Mouse (Mus musculus) liver, embryonic 14.5 days (tissue): ENCODE data around the gene Poldip2. TPM values are rescaled to one million over a fixed set of nuclear protein-coding genes. Genes with fewer than 3 reads are reported as not detected.
A peak's percentile ranks its signal among the peaks of the same experiment; 100 is the strongest.

Experiments
- ATAC-seq: fragments of 200-750 bp; cut with Nextera tagmentation; 2 replicates; pipeline ENCODE4 v1.8.0; 2017; ENCODE audit warnings: moderate number of reproducible peaks, mild to moderate bottlenecking, moderate library complexity; ENCODE audit not compliant: insufficient read depth
- DNase-seq, 3 experiments: peaks; one replicate each; pipeline ENCODE4 v3.0.0-alpha.2; 2012 to 2013; ENCODE audit warnings: low read depth in 3 of 3, low spot score in 3 of 3
- H3K27ac ChIP-seq: fragments of 300-500 bp; sonication (generic); 2 replicates; pipeline ENCODE4 v1.5.1; 2014; ENCODE audit warnings: moderate library complexity, mild to moderate bottlenecking, control low read depth, inconsistent platforms
- H3K27me3 ChIP-seq: fragments of 300-500 bp; sonication (generic); 2 replicates; pipeline ENCODE4 v1.6.1; 2014; ENCODE audit warnings: mild to moderate bottlenecking, low read length, moderate library complexity; ENCODE audit not compliant: control insufficient read depth, insufficient read depth
- H3K36me3 ChIP-seq: fragments of 300-500 bp; sonication (generic); replicated peaks from 2 replicates; pipeline ENCODE4 v1.6.1; 2014; ENCODE audit warnings: low read depth; ENCODE audit not compliant: control insufficient read depth, insufficient read depth
- H3K4me1 ChIP-seq, 2 experiments: fragments of 200-500 bp in 1 of 2; fragments of 300-500 bp in 1 of 2; sonication (generic) in 1 of 2; replicated peaks; 2 replicates each; pipeline ENCODE4 v1.6.1; 2012 to 2014; ENCODE audit warnings: antibody characterized with exemption in 1 of 2, inconsistent platforms in 1 of 2, low read length in 1 of 2; ENCODE audit not compliant: control insufficient read depth in 2 of 2, insufficient read depth in 2 of 2
- H3K4me2 ChIP-seq: fragments of 300-500 bp; sonication (generic); 2 replicates; pipeline ENCODE4 v1.6.1; 2014; ENCODE audit warnings: low read depth, mild to moderate bottlenecking, control low read depth, moderate library complexity
- H3K4me3 ChIP-seq, 2 experiments: fragments of 200-500 bp in 1 of 2; fragments of 300-500 bp in 1 of 2; sonication (generic) in 1 of 2; 2 replicates each; pipeline ENCODE4 v1.5.1; 2012 to 2014; ENCODE audit warnings: low read depth in 2 of 2, low read length in 2 of 2, mild to moderate bottlenecking in 2 of 2, control low read depth in 1 of 2, inconsistent platforms in 1 of 2, moderate library complexity in 1 of 2; ENCODE audit not compliant: insufficient read depth in 1 of 2
- H3K9ac ChIP-seq: fragments of 300-500 bp; sonication (generic); replicated peaks from 2 replicates; pipeline ENCODE4 v1.6.1; 2014; ENCODE audit warnings: mild to moderate bottlenecking, control low read depth, moderate library complexity
- H3K9me3 ChIP-seq: fragments of 300-500 bp; sonication (generic); 2 replicates; pipeline ENCODE4 v1.6.1; 2016; ENCODE audit warnings: low read length, mixed read lengths; ENCODE audit not compliant: control insufficient read depth
- CTCF ChIP-seq: IDR thresholded peaks from 2 replicates; pipeline ENCODE4 v1.5.1; 2016; ENCODE audit warnings: antibody characterized with exemption, low read depth, control low read depth
- EP300 ChIP-seq: IDR thresholded peaks from 2 replicates; pipeline ENCODE4 v1.6.1; 2016; ENCODE audit warnings: antibody characterized with exemption, low read depth
- WGBS: fragments of 180-500 bp; shearing (Covaris S2); extraction: QIAGEN DNeasy Blood & Tissue Kit; methylation state at CpG from one replicate; pipeline ENCODE4 v1.1.7; 2014; ENCODE audit not compliant: insufficient replicate concordance; 5-methylcytosine and 5-hydroxymethylcytosine counted together
- polyA plus RNA-seq, 2 experiments: library from polyadenylated mRNA; depleted of rRNA in 1 of 2; stranded (reverse) in 1 of 2; unstranded in 1 of 2; fragments of >200 nt; fragmentation: Nextera tagmentation in 1 of 2; extraction: Ambion mirVana in 1 of 2; gene quantifications; 2 replicates each; pipeline versions ENCODE4 v1.2.1 to v1.2.3; 2012 to 2014

Poldip2 gene
- polyA plus RNA-seq, 2 experiments = 28.2 to 57.2 TPM

DNA sequence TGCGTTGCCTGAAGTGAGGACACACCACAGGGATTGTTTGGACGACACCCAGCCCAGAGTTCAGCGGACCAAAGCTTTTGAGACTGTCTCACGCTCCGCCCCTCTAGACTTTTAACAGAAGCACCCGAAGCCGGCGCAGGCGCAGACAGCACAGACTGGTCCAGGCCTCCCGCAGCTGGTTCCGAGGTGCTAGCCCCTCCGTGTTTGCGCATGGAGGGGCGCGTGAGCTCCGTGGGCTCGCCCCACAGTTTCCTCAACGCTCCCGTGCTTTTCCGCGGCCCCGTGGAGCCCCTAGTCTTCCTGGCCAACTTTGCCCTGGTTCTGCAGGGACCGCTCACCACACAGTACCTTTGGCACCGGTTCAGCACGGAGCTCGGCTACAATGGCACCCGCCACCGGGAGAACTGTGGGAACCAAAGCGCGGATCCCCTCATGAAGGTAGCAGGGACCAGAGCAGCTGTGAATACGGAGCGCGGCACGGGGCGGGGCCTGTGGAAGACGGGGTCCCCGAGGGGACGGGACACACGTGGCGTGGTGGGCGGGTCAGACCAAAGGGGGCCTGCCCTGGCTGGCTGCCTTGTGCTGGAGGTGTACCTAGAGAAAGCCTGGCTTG lies 46.3 kb upstream of the Poldip2 start, which contains the start of gene Slc46a1:
Slc46a1 (plus strand) TSS at position 130 of the 613 bp plus-strand sequence.
- no peaks in the 10 kb centered on the region for H3K27me3 ChIP-seq
- peak within 1 kb of the TSS; percentile 61 to 72 for H3K4me3 ChIP-seq
- no peak within 1 kb of the TSS for H3K27ac ChIP-seq
- H3K9me3 ChIP-seq = no peaks in the 10 kb centered on the region
- ATAC-seq (peak; percentile 81), DNase-seq (peak in 2 of 3 experiments; percentile 26 to 41)
- WGBS = under 1% methylated on average over 41 of the region's 41 CpGs
- H3K9ac ChIP-seq = peak within 1 kb of the TSS; percentile 55
- peaks cover 9 to 25% of the 10 kb centered on the region in 2 experiments for H3K4me1 ChIP-seq
- peak within 1 kb of the TSS; percentile 83 for H3K4me2 ChIP-seq
- H3K36me3 ChIP-seq = no peaks in the 10 kb centered on the region
- TF ChIP-seq EP300 = no peak

GRCm38 (mm10) chr11:78466242-78466912 lies 45.6 kb upstream of the Poldip2 start:
- Histone ChIP-seq H3K36me3 (no peaks in the 10 kb centered on the region), H3K9ac (no peak overlapping the region), H3K9me3 (no peaks in the 10 kb centered on the region), H3K4me2 (peak overlapping the region; percentile 83), H3K4me3 (peak overlapping the region; percentile 61 to 72; a peak in 3 of 4 replicates), H3K27ac (no peak overlapping the region), H3K4me1 (peaks cover 9 to 25% of the 10 kb centered on the region in 2 experiments), H3K27me3 (no peaks in the 10 kb centered on the region)
- ATAC-seq = peak; percentile 16; the same call in 1 of the 2 replicates
- TF ChIP-seq EP300 (no peak), CTCF (no peak)
- 64% methylated on average over 23 of the region's 23 CpGs for WGBS
- DNase-seq = no peak

DNA sequence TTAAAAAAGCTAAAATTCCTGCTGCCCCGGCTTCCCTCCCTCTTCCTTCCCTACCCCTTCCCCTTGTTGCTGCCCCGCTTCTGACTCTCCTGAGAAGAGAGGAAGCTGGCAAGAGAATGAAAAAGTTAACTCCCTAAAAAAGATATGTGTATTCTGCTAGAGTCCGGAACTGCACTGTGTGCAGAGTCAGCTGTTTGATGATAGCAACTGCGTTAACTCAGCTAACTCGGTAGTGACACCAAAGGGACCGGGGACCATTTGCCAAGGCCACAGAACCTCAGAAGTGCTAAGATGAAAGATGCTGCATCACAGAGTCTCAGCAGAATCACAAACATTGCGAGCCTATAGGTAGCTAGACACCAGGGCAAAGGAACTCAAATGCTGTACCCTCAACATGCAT lies 44.5 kb upstream of the Poldip2 start:
- no peak overlapping the region for H3K9ac ChIP-seq
- no peak overlapping the region for H3K27ac ChIP-seq
- no peak for TF ChIP-seq EP300
- no peak for TF ChIP-seq CTCF
- H3K4me1 ChIP-seq = peaks cover 9 to 25% of the 10 kb centered on the region in 2 experiments
- H3K9me3 ChIP-seq = no peaks in the 10 kb centered on the region
- no peak overlapping the region for H3K4me3 ChIP-seq
- WGBS = 55% methylated on average over 7 of the region's 7 CpGs
- DNase-seq (no peak), ATAC-seq (no peak)
- H3K36me3 ChIP-seq = no peaks in the 10 kb centered on the region
- H3K4me2 ChIP-seq = no peak overlapping the region
- no peaks in the 10 kb centered on the region for H3K27me3 ChIP-seq

- WGBS = 15% methylated on average over 3 of the region's 3 CpGs
- Histone ChIP-seq H3K4me1 (peaks cover 9 to 24% of the 10 kb centered on the region in 2 experiments), H3K9ac (no peak overlapping the region), H3K4me2 (no peak overlapping the region), H3K27me3 (no peaks in the 10 kb centered on the region), H3K36me3 (no peaks in the 10 kb centered on the region), H3K9me3 (no peaks in the 10 kb centered on the region), H3K27ac (no peak overlapping the region), H3K4me3 (no peak overlapping the region)
- no peak for ATAC-seq
- DNase-seq = no peak
- no peak for TF ChIP-seq EP300
- no peak for TF ChIP-seq CTCF
Measured at GRCm38 (mm10) chr11:78467932-78468331, 44.1 kb upstream of the Poldip2 start.

DNA sequence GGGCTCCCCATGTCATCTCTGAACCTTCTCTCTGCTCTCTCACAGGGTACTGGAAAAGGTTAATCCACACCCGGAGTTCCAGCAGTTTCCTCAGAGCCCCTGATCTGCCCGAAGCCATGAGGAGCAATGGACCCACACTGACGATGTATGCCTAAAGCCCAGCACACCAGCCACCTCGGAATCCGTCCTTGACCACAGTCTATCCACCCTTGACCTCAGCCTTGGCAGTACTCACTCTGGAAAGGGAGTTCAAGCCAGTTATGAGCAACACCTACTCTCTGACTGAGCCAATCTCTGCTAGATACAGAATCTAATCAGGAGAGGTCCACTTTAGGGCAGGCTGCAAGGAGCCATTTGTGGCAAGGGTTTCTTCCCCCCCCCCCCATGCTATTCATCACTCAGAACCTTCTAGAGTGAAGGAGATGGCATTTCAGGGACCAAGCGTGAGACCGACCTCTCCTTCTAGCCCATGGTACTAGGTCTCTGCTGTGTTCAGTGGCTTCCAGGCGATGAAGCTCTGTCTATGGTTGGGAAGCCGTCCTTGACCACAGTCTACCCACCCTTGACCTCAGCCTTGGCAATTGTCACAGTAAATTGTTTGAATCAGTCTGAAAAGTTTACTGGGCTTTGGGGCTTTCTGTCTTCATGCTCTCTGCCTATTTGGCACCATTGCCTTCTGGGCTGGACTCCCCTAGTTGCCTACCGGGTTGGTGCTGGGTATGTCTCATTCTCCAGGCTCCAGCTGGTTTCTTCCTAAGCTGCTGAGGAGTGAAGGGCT lies 40.5 kb upstream of the Poldip2 start:
- 0 out of 4 replicates have a peak, but pooled peaks cover 0 to 1% of the 10 kb centered on the region in 2 experiments for H3K4me1 ChIP-seq
- no peaks in the 10 kb centered on the region for H3K36me3 ChIP-seq
- 70% methylated on average over 10 of the region's 10 CpGs for WGBS
- H3K4me3 ChIP-seq = no peak overlapping the region
- H3K27ac ChIP-seq = no peak overlapping the region
- no peak overlapping the region for H3K9ac ChIP-seq
- H3K27me3 ChIP-seq = no peaks in the 10 kb centered on the region
- no peak overlapping the region for H3K4me2 ChIP-seq
- TF ChIP-seq CTCF = no peak
- TF ChIP-seq EP300 = no peak
- H3K9me3 ChIP-seq = no peaks in the 10 kb centered on the region
- ATAC-seq = no peak
- no peak for DNase-seq
